Mouse (Mus musculus) limb, embryonic 14.5 days (tissue): ENCODE measurements at regions not wholly inside any gene's neighbourhood (a gene's known extent, or its start where the extent isn't known, plus 50 kb on each side); places are given as distances from the start of the nearest gene placed in this dataset.
"Not testable (repeated sequence)": the region's sequence is repeated elsewhere in the genome, so short reads cannot be mapped to it uniquely, and the experiment has no call there.

Source experiments
- ATAC-seq: fragments of 200-750 bp; cut with Nextera tagmentation; 2 replicates; pipeline ENCODE4 v1.8.0; 2017; ENCODE audit warnings: low read depth, moderate number of reproducible peaks, moderate TSS enrichment; ENCODE audit not compliant: low FRiP score
- DNase-seq: peaks from one replicate; pipeline ENCODE4 v3.0.0-alpha.2; 2015; ENCODE audit warnings: low spot score
- H3K27ac ChIP-seq: fragments of 300-500 bp; sonication (generic); replicated peaks from 2 replicates; pipeline ENCODE4 v1.5.1; 2014; ENCODE audit warnings: low read depth, mild to moderate bottlenecking, low read length, moderate library complexity, mixed read lengths
- H3K27me3 ChIP-seq: fragments of 300-500 bp; sonication (generic); 2 replicates; pipeline ENCODE4 v1.6.1; 2014; ENCODE audit warnings: low read length, mixed read lengths; ENCODE audit not compliant: control insufficient read depth, insufficient read depth
- H3K36me3 ChIP-seq: fragments of 300-500 bp; sonication (generic); 2 replicates; pipeline ENCODE4 v1.6.1; 2014; ENCODE audit warnings: mild to moderate bottlenecking, low read length, moderate library complexity, mixed read lengths; ENCODE audit not compliant: control insufficient read depth, insufficient read depth
- H3K4me1 ChIP-seq: fragments of 300-500 bp; sonication (generic); 2 replicates; pipeline ENCODE4 v1.6.1; 2014; ENCODE audit warnings: antibody characterized with exemption, low read length, mixed read lengths; ENCODE audit not compliant: control insufficient read depth, insufficient read depth
- H3K4me2 ChIP-seq: fragments of 300-500 bp; sonication (generic); replicated peaks from 2 replicates; pipeline ENCODE4 v1.6.1; 2014; ENCODE audit warnings: low read depth, mild to moderate bottlenecking, low read length, moderate library complexity; ENCODE audit not compliant: severe bottlenecking
- H3K4me3 ChIP-seq: fragments of 300-500 bp; sonication (generic); replicated peaks from 2 replicates; pipeline ENCODE4 v1.5.1; 2014; ENCODE audit warnings: low read length
- H3K9ac ChIP-seq: fragments of 300-500 bp; sonication (generic); 2 replicates; pipeline ENCODE4 v1.6.1; 2014; ENCODE audit warnings: mild to moderate bottlenecking, low read depth, low read length, moderate library complexity; ENCODE audit not compliant: severe bottlenecking
- H3K9me3 ChIP-seq: fragments of 300-500 bp; sonication (generic); 2 replicates; pipeline ENCODE4 v1.6.1; 2016; ENCODE audit warnings: low read length; ENCODE audit not compliant: control insufficient read depth
- POLR2A ChIP-seq: fragments of 200-500 bp; IDR thresholded peaks from 2 replicates; pipeline ENCODE4 v1.8.0; 2012; ENCODE audit warnings: inconsistent platforms, mild to moderate bottlenecking, moderate library complexity, borderline replicate concordance; ENCODE audit not compliant: insufficient read depth, insufficient read length; ENCODE audit errors: extremely low read depth
- WGBS: fragments of 180-500 bp; shearing (Covaris S2); extraction: QIAGEN DNeasy Blood & Tissue Kit; methylation state at CpG from one replicate; pipeline ENCODE4 v1.1.7; 2014; 5-methylcytosine and 5-hydroxymethylcytosine counted together

- Histone ChIP-seq H3K27ac (no peak overlapping the region), H3K4me2 (no peak overlapping the region), H3K27me3 (no peaks in the 10 kb centered on the region), H3K9ac (no peak overlapping the region), H3K4me1 (peaks cover 30% of the 10 kb centered on the region), H3K9me3 (no peaks in the 10 kb centered on the region), H3K4me3 (no peak overlapping the region), H3K36me3 (no peaks in the 10 kb centered on the region)
- WGBS, result 51% methylated on average over 2 of the region's 2 CpGs
- no peak for DNase-seq
- no peak for TF ChIP-seq POLR2A
- ATAC-seq, result no peak
Measured at GRCm38 (mm10) chr6:53199474-53199873, 87.6 kb upstream of the Creb5 start.

- 98% methylated on average over 16 of the region's 17 CpGs for WGBS
- H3K4me2 ChIP-seq, H3K27me3 ChIP-seq, H3K27ac ChIP-seq, H3K4me3 ChIP-seq, H3K9me3 ChIP-seq, DNase-seq, H3K9ac ChIP-seq, H3K4me1 ChIP-seq, H3K36me3 ChIP-seq, ATAC-seq: not testable (repeated sequence)
Measured at GRCm38 (mm10) chr6:53182131-53182530, 104.9 kb upstream of the Creb5 start.

GRCm38 (mm10) chr6:53164423-53164841 is 96.0 kb upstream of the Jazf1 start:
- no peaks in the 10 kb centered on the region for H3K27me3 ChIP-seq
- peak overlapping the region; percentile 19; the same call in 1 of the 2 replicates for H3K4me3 ChIP-seq
- peak overlapping the region; percentile 32 for H3K4me2 ChIP-seq
- H3K4me1 ChIP-seq, result peaks cover 11% of the 10 kb centered on the region
- ATAC-seq, result peak; percentile 50
- DNase-seq, result peak; percentile 77
- TF ChIP-seq POLR2A, result no peak
- H3K36me3 ChIP-seq, result no peaks in the 10 kb centered on the region
- WGBS, result 13% methylated on average over 10 of the region's 10 CpGs
- H3K9me3 ChIP-seq, result no peaks in the 10 kb centered on the region
- 0 out of 2 replicates have a peak overlapping the region, but pooled peaks have one; percentile 28 for H3K9ac ChIP-seq
- H3K27ac ChIP-seq, result no peak overlapping the region

- no peak for TF ChIP-seq POLR2A
- Histone ChIP-seq H3K27me3 (no peaks in the 10 kb centered on the region), H3K9ac (no peak overlapping the region), H3K4me1 (peaks cover 7% of the 10 kb centered on the region; the same call in 1 of the 2 replicates), H3K27ac (no peak overlapping the region), H3K4me2 (no peak overlapping the region), H3K36me3 (no peaks in the 10 kb centered on the region), H3K4me3 (no peak overlapping the region), H3K9me3 (no peaks in the 10 kb centered on the region)
- 95% methylated on average over 7 of the region's 7 CpGs for WGBS
- DNase-seq (no peak), ATAC-seq (no peak)
Measured at GRCm38 (mm10) chr6:53163091-53163490, 94.7 kb upstream of the Jazf1 start.

- 78% methylated on average over 2 of the region's 2 CpGs for WGBS
- peaks cover 17% of the 10 kb centered on the region for H3K4me1 ChIP-seq
Measured at GRCm38 (mm10) chr6:53161627-53162026, 93.2 kb upstream of the Jazf1 start.

GRCm38 (mm10) chr6:53154621-53155020 is 86.2 kb upstream of the Jazf1 start:
- no peak for TF ChIP-seq POLR2A
- Histone ChIP-seq H3K27ac (no peak overlapping the region), H3K36me3 (no peaks in the 10 kb centered on the region), H3K4me2 (no peak overlapping the region), H3K4me1 (peaks cover 11% of the 10 kb centered on the region), H3K4me3 (no peak overlapping the region), H3K27me3 (no peaks in the 10 kb centered on the region), H3K9me3 (no peaks in the 10 kb centered on the region), H3K9ac (no peak overlapping the region)
- 66% methylated on average over 4 of the region's 4 CpGs for WGBS
- no peak for ATAC-seq
- no peak for DNase-seq

More at GRCm38 (mm10) chr6:53161627-53162026, 93.2 kb upstream of the Jazf1 start:
- H3K36me3 ChIP-seq, result no peaks in the 10 kb centered on the region
- no peak overlapping the region for H3K4me2 ChIP-seq
- H3K9me3 ChIP-seq, result no peaks in the 10 kb centered on the region
- H3K27ac ChIP-seq, result no peak overlapping the region
- no peak for DNase-seq
- no peak for ATAC-seq
- no peaks in the 10 kb centered on the region for H3K27me3 ChIP-seq
- no peak overlapping the region for H3K9ac ChIP-seq
- H3K4me3 ChIP-seq, result no peak overlapping the region
- TF ChIP-seq POLR2A, result no peak
